Mouse (Mus musculus): ENCODE data around the gene Fastkd1.

- TF ChIP-seq CTCF (IDR thresholded peaks at IDR 0.05; ENCODE audit: low read depth), result no peak
- TF ChIP-seq EP300 (optimal IDR thresholded peaks at IDR 0.05), result no peak
Observed at GRCm38 (mm10) chr2:69673723-69674122, 39.6 kb downstream of the Fastkd1 start.
